Mouse (Mus musculus): ENCODE measurements at regions not wholly inside any gene's neighbourhood (a gene's known extent, or its start where the extent isn't known, plus 50 kb on each side); places are given as distances from the start of the nearest gene placed in this dataset.
A peak's percentile ranks its signal among the peaks of the same experiment; 100 is the strongest.

- TF ChIP-seq CTCF (IDR thresholded peaks at IDR 0.05; ENCODE audit: low read depth, low read length) (peak; percentile 14), POLR2A (IDR thresholded peaks at IDR 0.05; ENCODE audit: insufficient read depth, low read length) (no peak)
Measured at GRCm38 (mm10) chr3:124501427-124501826, 75.6 kb upstream of the 1700006A11Rik start.
